Mouse (Mus musculus): Measurements from ENCODE around the gene Shc1. TPM values are rescaled to one million over a fixed set of nuclear protein-coding genes. Genes with fewer than 3 reads are reported as not detected.
A peak's percentile ranks its signal among the peaks of the same experiment; 100 is the strongest.

Shc1 gene
- polyA plus RNA-seq (2015; fragmentation: Nextera tagmentation; extraction: Ambion mirVana): 60.6 and 79.9 TPM in 2 replicates

DNA sequence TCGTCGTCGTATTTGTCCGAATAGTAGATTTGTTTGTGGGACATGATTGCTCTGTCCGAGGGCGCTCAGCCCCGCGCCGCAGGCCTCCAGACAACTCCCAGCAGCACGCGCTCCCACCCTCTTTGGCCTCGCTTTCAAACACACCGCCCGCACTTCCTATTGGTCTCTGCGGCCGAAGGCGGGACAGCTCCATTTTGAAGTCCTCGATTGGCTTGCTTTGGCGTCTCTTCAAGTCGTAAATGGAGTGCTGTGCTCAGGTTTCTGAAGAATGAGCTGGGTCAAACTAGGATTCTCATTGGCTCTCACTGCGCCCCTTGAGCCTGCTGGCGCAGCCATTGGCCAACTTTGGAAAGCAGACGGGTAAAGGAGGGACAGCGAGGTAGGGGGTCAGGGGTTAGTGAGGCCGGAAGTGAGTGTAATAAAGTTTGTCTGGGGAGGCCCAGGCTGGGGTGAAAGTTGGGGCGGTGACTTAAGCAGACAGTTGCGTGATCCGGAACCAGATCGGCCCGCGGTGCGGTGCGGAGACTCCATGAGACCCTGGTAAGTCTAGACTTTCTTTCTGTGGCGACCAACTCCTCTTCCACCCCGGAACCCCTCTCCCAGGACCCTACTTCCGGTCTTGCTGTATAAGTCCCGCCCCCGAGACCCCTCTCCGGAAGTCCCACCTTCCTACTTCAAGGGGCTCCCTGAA is at the start of gene Shc1, which contains the start of gene Cks1b:
Shc1 (plus strand) TSS at position 274 of the 691 bp plus-strand sequence.
Cks1b (minus strand) TSS at position 214 of the 691 bp plus-strand sequence.
- ATAC-seq (replicated peaks; ENCODE audit: insufficient number of reproducible peaks, insufficient read depth, low FRiP score, low read depth): peak; percentile 91
- under 1% methylated on average over 36 of the region's 39 CpGs for WGBS
- H3K27me3 ChIP-seq: no peaks in the 10 kb centered on the region
- H3K9me3 ChIP-seq (replicated peaks): no peaks in the 10 kb centered on the region
- H3K4me2 ChIP-seq: peak within 1 kb of the TSS; percentile 71
- peak within 1 kb of the TSS; percentile 72 for H3K9ac ChIP-seq
- H3K4me3 ChIP-seq: peak within 1 kb of the TSS; percentile 70
- H3K4me1 ChIP-seq (replicated peaks): peaks cover 43% of the 10 kb centered on the region
- peaks cover 28% of the 10 kb centered on the region for H3K36me3 ChIP-seq
- H3K27ac ChIP-seq: peak within 1 kb of the TSS; percentile 99

GRCm38 (mm10) chr3:89373581-89374231 is 44.5 kb upstream of the Shc1 start:
- Histone ChIP-seq H3K4me3 (no peak overlapping the region), H3K36me3 (no peaks in the 10 kb centered on the region), H3K27me3 (no peaks in the 10 kb centered on the region; the same call in 1 of the 2 replicates), H3K4me1 (replicated peaks) (peaks cover 12% of the 10 kb centered on the region), H3K9ac (no peak overlapping the region), H3K27ac (no peak overlapping the region), H3K4me2 (no peak overlapping the region), H3K9me3 (replicated peaks) (no peaks in the 10 kb centered on the region)
- no peak for ATAC-seq (replicated peaks; ENCODE audit: insufficient number of reproducible peaks, insufficient read depth, low FRiP score, low read depth)
- WGBS: 49% methylated on average over 5 of the region's 5 CpGs

DNA sequence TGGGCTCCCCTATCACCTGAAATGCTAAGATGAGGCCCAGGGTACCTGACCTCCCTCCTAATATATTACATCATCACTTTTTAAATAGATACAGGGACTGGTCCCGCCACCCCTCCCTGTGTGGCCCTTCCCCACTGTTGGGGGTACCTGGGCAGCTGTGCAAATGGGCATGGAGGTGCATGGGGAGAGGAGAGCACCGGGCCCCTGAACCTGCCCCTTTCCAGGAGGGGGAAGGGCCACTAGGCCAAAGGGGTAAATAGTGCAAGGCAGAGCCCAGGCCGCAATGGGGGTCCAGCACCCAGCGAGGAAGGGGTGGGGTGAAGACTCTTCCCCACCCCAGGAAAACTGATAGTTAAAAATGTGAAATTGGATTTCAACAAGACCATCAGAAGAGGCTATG is 40.4 kb upstream of the Shc1 start:
- H3K4me2 ChIP-seq: peak overlapping the region; percentile 92
- no peak overlapping the region for H3K27ac ChIP-seq
- peaks cover 16% of the 10 kb centered on the region; the same call in 1 of the 2 replicates for H3K36me3 ChIP-seq
- no peaks in the 10 kb centered on the region for H3K27me3 ChIP-seq
- 77% methylated on average over 4 of the region's 4 CpGs for WGBS
- ATAC-seq (replicated peaks; ENCODE audit: insufficient number of reproducible peaks, insufficient read depth, low FRiP score, low read depth): no peak
- peaks cover 17% of the 10 kb centered on the region for H3K4me1 ChIP-seq (replicated peaks)
- H3K4me3 ChIP-seq: peak overlapping the region; percentile 66
- peak overlapping the region; percentile 26; the same call in 1 of the 2 replicates for H3K9ac ChIP-seq
- no peaks in the 10 kb centered on the region for H3K9me3 ChIP-seq (replicated peaks)

- 4% methylated on average over 29 of the region's 29 CpGs for WGBS
- peak; percentile 87 for ATAC-seq (replicated peaks; ENCODE audit: insufficient number of reproducible peaks, insufficient read depth, low FRiP score, low read depth)
- Histone ChIP-seq H3K36me3 (peaks cover 16% of the 10 kb centered on the region; the same call in 1 of the 2 replicates), H3K4me2 (peak overlapping the region; percentile 92), H3K27ac (peak overlapping the region; percentile 51; the same call in 1 of the 2 replicates), H3K9ac (peak overlapping the region; percentile 66), H3K4me1 (replicated peaks) (peaks cover 17% of the 10 kb centered on the region), H3K27me3 (no peaks in the 10 kb centered on the region), H3K4me3 (peak overlapping the region; percentile 66), H3K9me3 (replicated peaks) (no peaks in the 10 kb centered on the region)
Measured at GRCm38 (mm10) chr3:89378394-89379067, 39.7 kb upstream of the Shc1 start.

DNA sequence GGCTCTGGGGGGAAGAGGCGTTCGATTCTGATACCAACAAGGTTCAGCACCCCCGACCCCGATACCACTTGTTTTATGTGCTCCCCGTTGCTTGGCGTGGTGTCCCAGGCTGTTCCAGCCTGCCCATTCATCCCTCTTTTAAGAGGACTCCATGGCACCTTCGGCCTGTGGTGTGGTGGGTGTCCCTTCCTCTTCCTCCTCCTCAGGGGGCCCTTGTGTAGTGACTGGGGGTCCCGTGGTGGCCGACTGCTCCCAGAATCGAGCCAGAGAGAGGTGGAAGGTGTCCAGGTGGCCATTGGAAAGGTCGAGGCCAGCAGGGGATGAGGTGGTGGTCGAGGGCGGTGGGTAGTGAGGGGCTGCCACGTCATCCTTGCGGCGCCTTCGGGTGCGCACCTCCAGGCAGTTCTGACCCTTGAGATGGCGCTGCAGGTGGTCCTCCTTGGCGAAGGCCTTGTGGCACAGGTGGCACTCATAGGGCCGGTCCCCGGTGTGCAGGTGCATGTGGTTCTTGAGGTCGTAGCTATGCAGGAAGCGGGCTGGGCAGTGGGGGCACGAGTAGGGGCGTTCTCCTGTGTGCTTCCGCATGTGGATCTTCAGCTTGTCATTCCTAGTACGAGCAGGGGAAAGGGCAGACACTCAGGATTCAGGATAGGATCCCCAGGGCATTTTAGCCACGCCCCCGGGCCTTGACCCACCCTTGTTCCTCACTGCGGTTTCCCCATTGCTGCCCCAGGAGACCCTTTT is 38.7 kb upstream of the Shc1 start:
- 85% methylated on average over 31 of the region's 31 CpGs for WGBS
- no peak for ATAC-seq (replicated peaks; ENCODE audit: insufficient number of reproducible peaks, insufficient read depth, low FRiP score, low read depth)
- peaks cover 17% of the 10 kb centered on the region for H3K4me1 ChIP-seq (replicated peaks)
- H3K9ac ChIP-seq: no peak overlapping the region
- no peaks in the 10 kb centered on the region for H3K27me3 ChIP-seq
- H3K27ac ChIP-seq: no peak overlapping the region
- H3K36me3 ChIP-seq: peaks cover 16% of the 10 kb centered on the region; the same call in 1 of the 2 replicates
- H3K4me3 ChIP-seq: no peak overlapping the region
- H3K9me3 ChIP-seq (replicated peaks): no peaks in the 10 kb centered on the region
- no peak overlapping the region for H3K4me2 ChIP-seq

DNA sequence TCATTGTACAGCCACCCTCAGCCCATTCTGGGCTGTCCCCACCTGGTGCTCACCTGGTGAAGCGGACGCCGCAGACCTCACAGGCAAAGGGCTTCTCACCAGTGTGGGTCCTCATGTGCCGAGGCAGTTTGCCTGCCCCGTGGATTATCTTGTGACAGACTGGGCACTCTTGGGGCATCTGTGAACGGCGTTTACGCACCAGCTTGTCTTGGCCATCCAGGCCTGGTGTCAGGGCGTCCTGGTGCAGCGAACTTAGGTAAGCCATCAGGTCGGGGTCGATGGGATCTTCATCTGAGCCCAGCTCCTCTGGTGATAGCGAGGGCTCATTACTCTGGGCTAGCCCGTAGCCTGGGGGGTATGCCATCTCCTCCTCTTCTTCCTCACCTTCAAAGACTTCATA is 38.0 kb upstream of the Shc1 start:
- WGBS: 91% methylated on average over 14 of the region's 14 CpGs
- ATAC-seq (replicated peaks; ENCODE audit: insufficient number of reproducible peaks, insufficient read depth, low FRiP score, low read depth): no peak

GRCm38 (mm10) chr3:89380711-89381110 is 37.5 kb upstream of the Shc1 start:
- Histone ChIP-seq H3K36me3 (peaks cover 16% of the 10 kb centered on the region; the same call in 1 of the 2 replicates), H3K9me3 (replicated peaks) (no peaks in the 10 kb centered on the region), H3K9ac (no peak overlapping the region), H3K27me3 (no peaks in the 10 kb centered on the region), H3K4me2 (no peak overlapping the region), H3K4me1 (replicated peaks) (peaks cover 25% of the 10 kb centered on the region), H3K4me3 (no peak overlapping the region), H3K27ac (no peak overlapping the region)
- no peak for ATAC-seq (replicated peaks; ENCODE audit: insufficient number of reproducible peaks, insufficient read depth, low FRiP score, low read depth)
- WGBS: 90% methylated on average over 18 of the region's 18 CpGs

More for the DNA sequence above, 38.0 kb upstream of the Shc1 start:
- Histone ChIP-seq H3K4me3 (no peak overlapping the region), H3K36me3 (peaks cover 16% of the 10 kb centered on the region; the same call in 1 of the 2 replicates), H3K27me3 (no peaks in the 10 kb centered on the region), H3K27ac (no peak overlapping the region), H3K9me3 (replicated peaks) (no peaks in the 10 kb centered on the region), H3K4me1 (replicated peaks) (peaks cover 25% of the 10 kb centered on the region), H3K4me2 (no peak overlapping the region), H3K9ac (no peak overlapping the region)

- Histone ChIP-seq H3K9ac (no peak overlapping the region), H3K4me2 (no peak overlapping the region), H3K4me1 (replicated peaks) (peaks cover 25% of the 10 kb centered on the region), H3K27ac (no peak overlapping the region), H3K9me3 (replicated peaks) (no peaks in the 10 kb centered on the region), H3K4me3 (no peak overlapping the region), H3K36me3 (peaks cover 16% of the 10 kb centered on the region; the same call in 1 of the 2 replicates), H3K27me3 (no peaks in the 10 kb centered on the region)
- no peak for ATAC-seq (replicated peaks; ENCODE audit: insufficient number of reproducible peaks, insufficient read depth, low FRiP score, low read depth)
- 77% methylated on average over 11 of the region's 11 CpGs for WGBS
Measured at GRCm38 (mm10) chr3:89381233-89381632, 37.0 kb upstream of the Shc1 start.

DNA sequence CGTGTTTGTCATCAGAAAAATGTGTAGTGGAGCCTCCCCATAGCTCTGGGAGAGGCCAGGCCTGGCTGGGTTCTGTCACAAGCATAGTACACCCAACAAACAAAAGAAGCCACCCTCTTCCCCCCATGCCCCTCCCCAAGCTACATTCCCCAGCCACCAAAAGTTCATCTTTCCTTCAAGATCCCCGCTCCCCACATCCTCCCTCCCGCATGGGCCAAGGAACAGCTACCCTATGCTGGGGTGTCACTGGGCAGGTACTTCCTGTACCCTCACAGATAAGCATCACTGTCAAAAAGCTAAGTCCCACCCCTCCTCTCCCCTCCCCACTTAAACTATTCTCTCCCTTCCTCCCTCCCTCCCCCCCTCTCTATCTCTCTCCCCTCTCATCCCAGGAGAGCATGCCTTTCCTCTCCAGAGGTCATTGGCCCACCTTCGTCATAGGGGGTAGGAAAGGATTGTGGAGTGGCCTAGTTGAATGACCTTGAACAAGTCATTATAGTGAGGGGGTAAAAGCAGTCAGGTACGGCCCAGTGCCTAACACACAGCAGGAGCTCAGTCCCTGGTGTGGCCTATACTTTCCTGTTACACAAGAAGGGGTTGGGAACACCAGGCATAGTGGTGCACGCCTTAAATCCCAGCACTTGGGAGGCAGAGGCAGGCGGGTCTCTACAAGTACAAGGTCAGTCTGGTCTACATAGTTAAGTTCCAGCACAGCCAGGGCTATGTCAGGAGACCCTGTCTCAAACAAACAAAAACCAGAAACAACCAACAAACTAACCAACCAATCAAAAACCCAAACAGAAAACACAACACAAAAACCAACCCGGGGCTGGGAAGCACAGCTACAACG is 36.0 kb upstream of the Shc1 start:
- WGBS: 85% methylated on average over 9 of the region's 9 CpGs
- ATAC-seq (replicated peaks; ENCODE audit: insufficient number of reproducible peaks, insufficient read depth, low FRiP score, low read depth): no peak
- Histone ChIP-seq H3K9me3 (replicated peaks) (no peaks in the 10 kb centered on the region), H3K27me3 (no peaks in the 10 kb centered on the region), H3K4me3 (no peak overlapping the region), H3K4me2 (no peak overlapping the region), H3K9ac (no peak overlapping the region), H3K27ac (no peak overlapping the region), H3K4me1 (replicated peaks) (peaks cover 25% of the 10 kb centered on the region), H3K36me3 (peaks cover 16% of the 10 kb centered on the region; the same call in 1 of the 2 replicates)

DNA sequence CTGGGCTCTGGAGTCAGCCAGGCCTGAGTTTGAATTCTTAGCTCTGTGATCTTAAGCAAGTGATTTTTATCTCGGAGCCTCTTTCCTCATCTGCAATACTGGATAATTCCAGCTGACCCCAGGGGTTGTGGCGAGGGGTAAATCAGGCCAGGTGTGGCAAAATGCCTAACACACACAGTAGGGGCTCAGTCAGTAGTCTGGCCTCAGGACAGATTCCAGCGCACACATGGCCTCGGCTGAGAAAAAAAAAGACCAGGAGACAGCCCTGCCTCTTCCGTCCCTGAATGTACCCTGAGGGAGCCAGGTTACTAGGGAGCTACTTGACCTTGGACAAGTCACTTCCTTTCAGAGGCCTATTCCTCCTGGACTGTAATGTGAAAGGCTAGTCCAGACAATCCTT is 35.3 kb upstream of the Shc1 start:
- 80% methylated on average over 5 of the region's 5 CpGs for WGBS
- peaks cover 24% of the 10 kb centered on the region for H3K4me1 ChIP-seq (replicated peaks)
- H3K27ac ChIP-seq: no peak overlapping the region
- no peak for ATAC-seq (replicated peaks; ENCODE audit: insufficient number of reproducible peaks, insufficient read depth, low FRiP score, low read depth)
- H3K4me2 ChIP-seq: no peak overlapping the region
- no peak overlapping the region for H3K4me3 ChIP-seq
- peaks cover 16% of the 10 kb centered on the region; the same call in 1 of the 2 replicates for H3K36me3 ChIP-seq
- H3K9ac ChIP-seq: no peak overlapping the region
- no peaks in the 10 kb centered on the region for H3K9me3 ChIP-seq (replicated peaks)
- H3K27me3 ChIP-seq: no peaks in the 10 kb centered on the region

All from heart, embryonic 15.5 days (tissue).